Mouse (Mus musculus): ENCODE data around the gene Ccl11. TPM values are rescaled to one million over a fixed set of nuclear protein-coding genes. Genes with fewer than 3 reads are reported as not detected.

Gene Ccl11
- polyA plus RNA-seq (2012; rRNA removed): 0.31 and 0.37 TPM in 2 replicates

DNA sequence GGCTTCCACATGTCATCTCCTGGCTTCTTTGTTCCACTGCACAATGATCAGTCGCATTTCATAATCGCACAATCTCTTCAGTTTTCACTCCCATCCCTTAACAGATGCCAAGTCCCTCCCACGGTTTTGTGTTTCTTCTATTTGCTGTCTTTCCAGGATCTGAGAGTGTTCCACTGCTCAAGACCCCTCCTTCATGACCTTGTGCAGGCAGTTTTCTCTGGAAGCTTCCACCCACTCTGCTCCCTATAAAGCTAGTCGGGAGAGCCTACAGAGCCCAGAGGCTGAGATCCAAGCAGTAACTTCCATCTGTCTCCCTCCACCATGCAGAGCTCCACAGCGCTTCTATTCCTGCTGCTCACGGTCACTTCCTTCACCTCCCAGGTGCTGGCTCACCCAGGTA lies at the start of gene Ccl11:
Gene Ccl11 (plus strand): TSS at position 178 of the 400 bp plus-strand sequence.
- no peak for DNase-seq (ENCODE audit: low read depth)

DNA sequence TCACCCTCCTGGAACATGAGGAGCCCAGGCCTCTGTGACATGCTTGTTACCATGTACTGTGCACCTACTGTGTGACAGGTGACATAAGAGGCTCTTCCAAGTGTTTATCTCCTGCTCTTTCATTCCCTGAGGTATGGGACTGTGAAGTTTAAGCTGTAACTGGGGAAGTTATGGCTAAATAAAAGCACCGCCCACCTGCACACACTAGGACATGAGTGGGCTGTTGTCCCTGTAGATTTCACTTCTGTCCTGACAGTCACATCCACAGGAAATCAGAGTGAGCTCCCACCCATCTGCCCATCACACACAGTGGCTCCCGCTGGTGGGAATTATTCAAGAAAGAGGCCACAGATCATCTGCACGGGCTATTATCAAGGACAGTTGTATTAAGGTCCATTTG lies 47.5 kb upstream of the Ccl11 start:
- no peak for DNase-seq (ENCODE audit: low read depth)
- TF ChIP-seq POLR2A (IDR thresholded peaks at IDR 0.05; ENCODE audit: borderline replicate concordance, extremely low read depth, insufficient read depth, insufficient read length, poor library complexity, severe bottlenecking): no peak
- no peak for TF ChIP-seq CTCF (IDR thresholded peaks at IDR 0.05; ENCODE audit: borderline replicate concordance, extremely low read depth, insufficient read depth, insufficient read length)

More for the DNA sequence above, at the start of gene Ccl11:
- no peak for TF ChIP-seq POLR2A (IDR thresholded peaks at IDR 0.05; ENCODE audit: borderline replicate concordance, extremely low read depth, insufficient read depth, insufficient read length, poor library complexity, severe bottlenecking)
- TF ChIP-seq CTCF (IDR thresholded peaks at IDR 0.05; ENCODE audit: borderline replicate concordance, extremely low read depth, insufficient read depth, insufficient read length): no peak

GRCm38 (mm10) chr11:82011411-82012193 lies 46.0 kb upstream of the Ccl11 start:
- TF ChIP-seq POLR2A (IDR thresholded peaks at IDR 0.05; ENCODE audit: borderline replicate concordance, extremely low read depth, insufficient read depth, insufficient read length, poor library complexity, severe bottlenecking): no peak
- TF ChIP-seq CTCF (IDR thresholded peaks at IDR 0.05; ENCODE audit: borderline replicate concordance, extremely low read depth, insufficient read depth, insufficient read length): no peak

GRCm38 (mm10) chr11:82013756-82014155 lies 43.9 kb upstream of the Ccl11 start:
- no peak for DNase-seq (ENCODE audit: low read depth)
- no peak for TF ChIP-seq CTCF (IDR thresholded peaks at IDR 0.05; ENCODE audit: borderline replicate concordance, extremely low read depth, insufficient read depth, insufficient read length)
- no peak for TF ChIP-seq POLR2A (IDR thresholded peaks at IDR 0.05; ENCODE audit: borderline replicate concordance, extremely low read depth, insufficient read depth, insufficient read length, poor library complexity, severe bottlenecking)

More at GRCm38 (mm10) chr11:82011411-82012193, 46.0 kb upstream of the Ccl11 start:
- no peak for DNase-seq (ENCODE audit: low read depth)

DNA sequence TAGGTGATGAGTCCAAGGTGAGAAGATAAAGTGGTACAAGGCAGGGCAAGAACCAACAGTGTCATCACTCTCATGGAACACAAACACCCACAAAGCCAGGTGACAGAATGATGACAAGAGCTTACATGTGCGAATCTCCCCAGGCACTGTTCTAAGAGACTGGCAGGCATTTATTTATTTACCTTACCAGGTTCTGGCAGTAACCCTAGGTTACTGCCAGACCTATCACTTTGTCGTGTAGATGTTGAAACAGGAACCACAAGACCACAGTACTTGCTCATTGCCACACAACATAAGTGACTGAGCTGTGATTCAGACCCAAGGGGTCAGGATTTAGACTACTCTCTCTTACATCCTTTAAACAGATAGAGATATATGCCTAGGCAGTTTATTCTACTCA lies 42.6 kb upstream of the Ccl11 start:
- no peak for DNase-seq (ENCODE audit: low read depth)
- no peak for TF ChIP-seq CTCF (IDR thresholded peaks at IDR 0.05; ENCODE audit: borderline replicate concordance, extremely low read depth, insufficient read depth, insufficient read length)
- no peak for TF ChIP-seq POLR2A (IDR thresholded peaks at IDR 0.05; ENCODE audit: borderline replicate concordance, extremely low read depth, insufficient read depth, insufficient read length, poor library complexity, severe bottlenecking)

- TF ChIP-seq POLR2A (IDR thresholded peaks at IDR 0.05; ENCODE audit: borderline replicate concordance, extremely low read depth, insufficient read depth, insufficient read length, poor library complexity, severe bottlenecking) (no peak), CTCF (IDR thresholded peaks at IDR 0.05; ENCODE audit: borderline replicate concordance, extremely low read depth, insufficient read depth, insufficient read length) (no peak)
- no peak for DNase-seq (ENCODE audit: low read depth)
These were observed 41.3 kb upstream of the Ccl11 start for GRCm38 (mm10) chr11:82016181-82016780.

GRCm38 (mm10) chr11:82019389-82019788 lies 38.2 kb upstream of the Ccl11 start:
- DNase-seq (ENCODE audit: low read depth): no peak
- TF ChIP-seq POLR2A (IDR thresholded peaks at IDR 0.05; ENCODE audit: borderline replicate concordance, extremely low read depth, insufficient read depth, insufficient read length, poor library complexity, severe bottlenecking): no peak
- no peak for TF ChIP-seq CTCF (IDR thresholded peaks at IDR 0.05; ENCODE audit: borderline replicate concordance, extremely low read depth, insufficient read depth, insufficient read length)

DNA sequence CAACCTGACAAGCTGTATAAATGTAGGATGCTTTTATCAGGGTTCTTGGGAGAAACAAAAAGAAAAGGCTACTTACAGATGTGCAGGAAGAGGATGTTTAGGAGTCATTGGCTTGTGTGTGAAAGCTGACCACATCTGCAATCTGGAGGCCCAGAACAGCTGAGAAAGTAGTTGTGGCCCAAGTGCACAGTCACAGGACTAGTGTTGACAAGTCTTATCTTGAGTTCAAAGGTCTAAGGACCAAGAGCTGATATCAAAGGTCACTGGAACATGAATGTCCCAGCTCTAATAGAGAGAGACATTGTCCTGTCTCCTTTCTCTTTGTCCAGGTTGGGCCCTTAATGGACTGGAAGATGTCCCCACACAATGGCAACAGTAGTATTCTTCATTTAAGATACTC lies 37.8 kb upstream of the Ccl11 start:
- no peak for TF ChIP-seq POLR2A (IDR thresholded peaks at IDR 0.05; ENCODE audit: borderline replicate concordance, extremely low read depth, insufficient read depth, insufficient read length, poor library complexity, severe bottlenecking)
- DNase-seq (ENCODE audit: low read depth): no peak

DNA sequence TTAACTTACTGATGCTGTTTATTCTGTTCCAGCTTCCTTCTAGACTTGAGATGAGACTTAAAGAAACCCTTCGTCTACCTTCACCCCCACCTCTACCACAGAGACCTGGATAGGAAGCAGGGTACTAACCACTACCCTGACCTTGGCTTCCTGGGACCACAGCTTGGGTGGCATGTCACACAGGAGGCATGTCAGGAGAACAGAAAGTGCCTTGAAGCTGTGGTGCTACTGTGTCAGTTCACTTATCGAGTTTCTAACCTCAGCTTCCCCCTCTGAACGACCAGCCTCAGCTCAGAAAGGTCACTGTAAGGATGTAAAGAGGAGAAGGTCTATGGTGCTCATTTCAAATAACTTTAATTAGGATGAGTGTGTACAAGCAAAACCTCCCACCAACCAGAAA lies 36.2 kb upstream of the Ccl11 start:
- TF ChIP-seq POLR2A (IDR thresholded peaks at IDR 0.05; ENCODE audit: borderline replicate concordance, extremely low read depth, insufficient read depth, insufficient read length, poor library complexity, severe bottlenecking) (no peak), CTCF (IDR thresholded peaks at IDR 0.05; ENCODE audit: borderline replicate concordance, extremely low read depth, insufficient read depth, insufficient read length) (no peak)
- no peak for DNase-seq (ENCODE audit: low read depth)

GRCm38 (mm10) chr11:82022504-82023056 lies 35.0 kb upstream of the Ccl11 start:
- TF ChIP-seq POLR2A (IDR thresholded peaks at IDR 0.05; ENCODE audit: borderline replicate concordance, extremely low read depth, insufficient read depth, insufficient read length, poor library complexity, severe bottlenecking) (no peak), CTCF (IDR thresholded peaks at IDR 0.05; ENCODE audit: borderline replicate concordance, extremely low read depth, insufficient read depth, insufficient read length) (no peak)
- DNase-seq (ENCODE audit: low read depth): no peak

GRCm38 (mm10) chr11:82023769-82024168 lies 33.9 kb upstream of the Ccl11 start:
- no peak for DNase-seq (ENCODE audit: low read depth)
- TF ChIP-seq CTCF (IDR thresholded peaks at IDR 0.05; ENCODE audit: borderline replicate concordance, extremely low read depth, insufficient read depth, insufficient read length) (no peak), POLR2A (IDR thresholded peaks at IDR 0.05; ENCODE audit: borderline replicate concordance, extremely low read depth, insufficient read depth, insufficient read length, poor library complexity, severe bottlenecking) (no peak)
